Mouse (Mus musculus) cerebellum, adult 9-11 months (tissue): ENCODE results near the gene Blcap.

Experiments used
- DNase-seq: peaks from one replicate; pipeline ENCODE4 v3.0.0; 2022

The Blcap gene

GRCm38 (mm10) chr2:157517526-157517925 is 53.5 kb downstream of the Blcap start:
- DNase-seq: no peak

GRCm38 (mm10) chr2:157514353-157514752 is 56.7 kb downstream of the Blcap start:
- DNase-seq: no peak

DNA sequence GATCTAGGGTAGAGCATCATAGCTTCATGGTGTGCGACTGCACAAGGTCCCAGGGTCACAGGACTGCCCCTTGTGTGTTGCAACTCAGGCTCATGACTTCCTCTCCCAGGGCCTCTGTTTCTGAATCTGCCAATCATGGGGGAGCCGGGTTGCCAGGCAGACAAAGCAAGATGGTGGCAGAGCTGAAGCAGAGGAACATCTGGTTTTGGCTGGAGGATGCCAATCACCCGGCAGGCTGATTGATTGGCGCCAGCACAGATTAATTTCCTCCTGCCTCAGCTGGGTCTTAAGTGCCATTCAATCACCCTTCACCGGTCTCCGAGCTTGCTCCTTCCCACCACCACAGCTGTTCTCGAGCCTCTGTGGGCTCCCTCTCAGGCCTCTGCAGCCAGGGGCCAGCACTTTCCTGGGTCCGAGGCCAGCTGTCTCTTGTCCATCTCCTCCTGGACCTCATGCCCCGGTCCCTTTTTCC is 57.3 kb downstream of the Blcap start:
- DNase-seq: no peak

DNA sequence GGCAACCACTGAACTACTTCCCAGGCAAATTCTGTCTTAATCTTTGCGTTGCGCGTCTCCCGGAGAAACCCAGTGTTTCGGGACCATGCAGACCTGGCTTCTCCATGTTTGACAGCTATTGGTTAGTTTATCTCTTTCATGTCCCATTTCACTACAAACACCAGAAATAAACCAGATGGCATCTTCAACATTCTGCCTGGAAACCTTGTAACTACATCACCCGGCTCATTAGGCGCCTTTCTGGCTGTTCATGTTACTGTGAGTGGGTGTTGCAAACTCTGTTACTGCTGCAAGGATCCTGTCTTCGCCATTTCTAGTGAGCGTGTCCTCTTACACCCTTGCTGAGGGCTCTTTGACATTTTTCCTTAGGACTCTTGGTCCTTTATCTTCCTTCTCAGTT is 58.2 kb downstream of the Blcap start:
- no peak for DNase-seq

GRCm38 (mm10) chr2:157510031-157510430 is 61.0 kb downstream of the Blcap start:
- DNase-seq: no peak

DNA sequence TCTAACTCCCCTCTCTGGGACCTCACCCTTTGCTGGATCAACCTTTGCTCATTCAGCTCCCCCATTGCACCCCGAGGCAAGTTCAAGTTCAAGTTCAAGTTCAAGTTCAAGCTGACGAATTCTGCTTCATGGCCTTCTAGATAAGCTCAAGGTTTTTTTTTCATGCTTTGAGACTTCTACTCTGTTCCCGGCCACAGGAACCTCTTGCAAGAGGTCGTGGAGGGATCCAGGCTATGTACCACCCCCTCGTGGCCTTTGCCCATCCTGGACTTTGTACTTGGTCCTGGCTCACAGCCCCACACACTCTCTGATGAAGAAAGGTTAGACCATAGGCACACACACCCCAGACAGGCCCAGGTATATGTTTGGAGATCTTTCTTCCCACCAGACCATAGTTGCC is 61.9 kb downstream of the Blcap start:
- no peak for DNase-seq

GRCm38 (mm10) chr2:157506779-157507178 is 64.3 kb downstream of the Blcap start:
- no peak for DNase-seq
